In the genomic region with DNA sequence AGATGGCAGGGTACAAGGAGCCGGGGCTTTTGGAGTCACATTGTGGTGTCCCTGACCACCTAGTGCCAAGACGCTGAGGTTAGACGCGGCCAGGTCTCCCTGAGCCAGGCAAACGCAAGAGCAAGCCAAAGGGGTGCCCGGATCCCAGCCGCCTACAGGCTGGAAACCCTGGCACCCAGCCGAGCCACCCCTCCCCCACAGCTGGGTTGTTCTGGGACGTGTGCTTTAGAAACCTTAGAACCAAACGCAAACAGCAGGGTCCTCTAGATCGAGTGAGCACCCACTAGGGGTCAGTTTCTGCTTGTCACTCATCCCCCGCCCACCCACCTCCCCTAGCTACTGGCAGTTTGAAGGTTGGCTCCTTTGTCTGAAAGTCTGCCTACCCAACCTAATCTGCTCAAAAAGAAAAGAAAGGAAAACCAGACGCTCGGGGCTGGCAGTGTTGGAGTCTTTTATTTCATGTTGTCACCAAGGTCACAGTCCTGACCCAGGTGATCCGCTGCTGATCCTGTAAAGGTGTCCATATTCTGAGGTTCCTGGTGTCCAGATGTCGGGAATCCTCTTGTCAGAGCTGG, we compare ENCODE assay signal across 8 mouse cellular contexts. TPM values are rescaled to one million over a fixed set of nuclear protein-coding genes. Genes with fewer than 3 reads are reported as not detected.
DNase-seq lines count a peak whose midpoint lies in the region; ATAC-seq and TF ChIP-seq lines count a peak whose summit lies in the region.

No protein-coding gene starts in this region.

- H3K4me1 ChIP-seq in forebrain, embryonic 12.5 days, result peaks cover 38% of the 10 kb centered on the region
- H3K4me1 ChIP-seq in hindbrain, embryonic 10.5 days (replicated peaks), result peaks cover 34% of the 10 kb centered on the region
- H3K4me1 ChIP-seq in limb, embryonic 11.5 days (ENCODE audit: control insufficient read depth, insufficient read depth, low read length), result peaks cover 5% of the 10 kb centered on the region; the same call in 1 of the 2 replicates
- H3K4me1 ChIP-seq in midbrain, embryonic 12.5 days, result peaks cover 36% of the 10 kb centered on the region

- H3K4me2 ChIP-seq in forebrain, embryonic 12.5 days, result peak overlapping the region; percentile 53
- peak overlapping the region; percentile 44 for H3K4me2 ChIP-seq in limb, embryonic 11.5 days (ENCODE audit: low read depth, severe bottlenecking)
- peak overlapping the region; percentile 45 for H3K4me2 ChIP-seq in midbrain, embryonic 12.5 days (replicated peaks)

- H3K9me3 ChIP-seq in forebrain, embryonic 12.5 days, result no peaks in the 10 kb centered on the region
- H3K9me3 ChIP-seq in hindbrain, embryonic 10.5 days, result no peaks in the 10 kb centered on the region
- no peaks in the 10 kb centered on the region for H3K9me3 ChIP-seq in limb, embryonic 11.5 days (ENCODE audit: control insufficient read depth, low read length)
- no peaks in the 10 kb centered on the region for H3K9me3 ChIP-seq in midbrain, embryonic 12.5 days

- no peaks in the 10 kb centered on the region for H3K27me3 ChIP-seq in C2C12 (ENCODE audit: control insufficient read depth, insufficient read depth, insufficient read length)
- peaks cover 34% of the 10 kb centered on the region for H3K27me3 ChIP-seq in forebrain, embryonic 12.5 days
- H3K27me3 ChIP-seq in hindbrain, embryonic 10.5 days (ENCODE audit: insufficient read depth, poor library complexity, severe bottlenecking), result peaks cover 44% of the 10 kb centered on the region
- peaks cover 13% of the 10 kb centered on the region for H3K27me3 ChIP-seq in limb, embryonic 11.5 days (ENCODE audit: control insufficient read depth, insufficient read depth, low read length)
- peaks cover 39% of the 10 kb centered on the region for H3K27me3 ChIP-seq in midbrain, embryonic 12.5 days

- no peak overlapping the region for H3K4me3 ChIP-seq in C2C12 (ENCODE audit: insufficient read depth, poor library complexity, severe bottlenecking)
- H3K4me3 ChIP-seq in forebrain, embryonic 12.5 days (replicated peaks), result peak overlapping the region; percentile 18
- peak overlapping the region; percentile 37 for H3K4me3 ChIP-seq in hindbrain, embryonic 10.5 days
- peak overlapping the region; percentile 9; the same call in 1 of the 2 replicates for H3K4me3 ChIP-seq in limb, embryonic 11.5 days (ENCODE audit: low read depth, low read length)
- H3K4me3 ChIP-seq in midbrain, embryonic 12.5 days, result peak overlapping the region; percentile 28

- H3K27ac ChIP-seq in forebrain, embryonic 12.5 days, result no peak overlapping the region
- peak overlapping the region; percentile 40 for H3K27ac ChIP-seq in hindbrain, embryonic 10.5 days
- no peak overlapping the region for H3K27ac ChIP-seq in limb, embryonic 11.5 days (replicated peaks; ENCODE audit: low read depth, low read length)
- H3K27ac ChIP-seq in midbrain, embryonic 12.5 days (replicated peaks), result no peak overlapping the region

- H3K79me2 ChIP-seq in C2C12 (ENCODE audit: control insufficient read depth, insufficient read depth), result no peaks in the 10 kb centered on the region

- DNase-seq in adrenal gland, postnatal 10 days, result peak; percentile 93
- peak; percentile 43 for DNase-seq in hindbrain, embryonic 10.5 days (ENCODE audit: low spot score)
- DNase-seq in limb, embryonic 11.5 days (ENCODE audit: low spot score), result peak; percentile 64
- DNase-seq in testis, postnatal 10 days (ENCODE audit: low spot score), result peak; percentile 87
- DNase-seq in thymus, postnatal 36 days, result no peak

- no peaks in the 10 kb centered on the region for H3K79me3 ChIP-seq in C2C12 (ENCODE audit: low read depth)

- ATAC-seq in forebrain, embryonic 12.5 days (ENCODE audit: low FRiP score), result peak; percentile 51
- peak; percentile 33; the same call in 1 of the 2 replicates for ATAC-seq in limb, embryonic 11.5 days (ENCODE audit: insufficient number of reproducible peaks, low FRiP score, low TSS enrichment, low read depth)
- ATAC-seq in midbrain, embryonic 12.5 days (ENCODE audit: low FRiP score, low read depth), result peak; percentile 16

- 3% methylated on average over 16 of the region's 16 CpGs for WGBS in forebrain, embryonic 12.5 days
- WGBS in hindbrain, embryonic 10.5 days, result 3% methylated on average over 16 of the region's 16 CpGs
- 8% methylated on average over 16 of the region's 16 CpGs for WGBS in limb, embryonic 11.5 days
- 3% methylated on average over 16 of the region's 16 CpGs for WGBS in midbrain, embryonic 12.5 days

- H3K36me3 ChIP-seq in C2C12 (ENCODE audit: control insufficient read depth, insufficient read depth), result no peaks in the 10 kb centered on the region
- H3K36me3 ChIP-seq in forebrain, embryonic 12.5 days (replicated peaks), result no peaks in the 10 kb centered on the region
- no peaks in the 10 kb centered on the region for H3K36me3 ChIP-seq in hindbrain, embryonic 10.5 days
- no peaks in the 10 kb centered on the region for H3K36me3 ChIP-seq in limb, embryonic 11.5 days (ENCODE audit: control insufficient read depth, insufficient read depth, low read length)
- no peaks in the 10 kb centered on the region for H3K36me3 ChIP-seq in midbrain, embryonic 12.5 days

- peak overlapping the region; percentile 18 for H3ac ChIP-seq in C2C12 (ENCODE audit: control insufficient read depth, insufficient read length, low read depth)

- H3K9ac ChIP-seq in forebrain, embryonic 12.5 days, result peak overlapping the region; percentile 39; the same call in 1 of the 2 replicates
- peak overlapping the region; percentile 22; the same call in 1 of the 2 replicates for H3K9ac ChIP-seq in limb, embryonic 11.5 days (ENCODE audit: low read length)
- H3K9ac ChIP-seq in midbrain, embryonic 12.5 days (replicated peaks), result peak overlapping the region; percentile 11; the same call in 1 of the 2 replicates

- TF ChIP-seq CTCF in C2C12 (IDR thresholded peaks at IDR 0.05; ENCODE audit: control insufficient read depth, insufficient read depth, insufficient read length), result no peak

TF ChIP-seq in C2C12, 6 proteins besides CTCF, POLR2A, EP300 and RAD21:
- TF ChIP-seq USF1 (IDR thresholded peaks at IDR 0.05; ENCODE audit: low read depth), result no peak
- TF ChIP-seq MYOD1 (IDR thresholded peaks at IDR 0.05; ENCODE audit: control insufficient read depth, insufficient read length, low read depth), result no peak
- no peak for TF ChIP-seq FOSL1 (IDR thresholded peaks at IDR 0.05; ENCODE audit: insufficient read depth, low read length, poor library complexity, severe bottlenecking)
- no peak for TF ChIP-seq MYOG (IDR thresholded peaks at IDR 0.05; ENCODE audit: control insufficient read depth, extremely low read depth, insufficient read length)
- no peak for TF ChIP-seq MAX (IDR thresholded peaks at IDR 0.05)
- no peak for TF ChIP-seq CEBPB (IDR thresholded peaks at IDR 0.05; ENCODE audit: low read depth)

RNA-seq across cellular contexts. Expression of gene Col12a1, which starts 4.1 kb away (rescaled TPM):
- polyA plus RNA-seq in C2C12 (2012; fragmentation: generic; extraction: Trizol), result 15.3 TPM
- total RNA-seq in adrenal gland, postnatal 10 days (2021), result 10 to 100 TPM; 51.5 to 53.1 TPM
- polyA plus RNA-seq in forebrain, embryonic 12.5 days (2016; fragmentation: Nextera tagmentation; extraction: Ambion mirVana), result 13.1 and 19.4 TPM in 2 replicates
- polyA plus RNA-seq in hindbrain, embryonic 10.5 days (2016; fragmentation: Nextera tagmentation; extraction: Ambion mirVana), result 5.8 and 9.0 TPM in 2 replicates
- 25.7 and 26.4 TPM in 2 replicates for polyA plus RNA-seq in limb, embryonic 11.5 days (2014; fragmentation: Nextera tagmentation; extraction: Ambion mirVana)
- 25.7 and 35.4 TPM in 2 replicates for polyA plus RNA-seq in midbrain, embryonic 12.5 days (2016; fragmentation: Nextera tagmentation; extraction: Ambion mirVana)

RNA-seq across cellular contexts. Expression of gene Cox7a2, which starts 45.1 kb away (rescaled TPM):
- 453 TPM for polyA plus RNA-seq in C2C12 (2012; fragmentation: generic; extraction: Trizol)
- total RNA-seq in adrenal gland, postnatal 10 days (2021), result 100 to 1,000 TPM; 606 to 637 TPM
- 610 and 612 TPM in 2 replicates for polyA plus RNA-seq in forebrain, embryonic 12.5 days (2016; fragmentation: Nextera tagmentation; extraction: Ambion mirVana)
- 667 and 753 TPM in 2 replicates for polyA plus RNA-seq in hindbrain, embryonic 10.5 days (2016; fragmentation: Nextera tagmentation; extraction: Ambion mirVana)
- 686 and 709 TPM in 2 replicates for polyA plus RNA-seq in limb, embryonic 11.5 days (2014; fragmentation: Nextera tagmentation; extraction: Ambion mirVana)
- 634 and 637 TPM in 2 replicates for polyA plus RNA-seq in midbrain, embryonic 12.5 days (2016; fragmentation: Nextera tagmentation; extraction: Ambion mirVana)

Comparison
In these comparisons a context has a peak if more than half of its experiments do, and no peak if none do; other contexts are left out.
1. DNase-seq: peak in adrenal gland, postnatal 10 days (single experiment), hindbrain, embryonic 10.5 days (single experiment), limb, embryonic 11.5 days (single experiment) and testis, postnatal 10 days (single experiment); none in thymus, postnatal 36 days (0 of 2).
2. Peak in every context shown above with its lines, with median percentiles within 50 percentile points of each other: ATAC-seq, H3K4me2 ChIP-seq and H3K9ac ChIP-seq.